14 mouse cellular contexts compared by ENCODE assay signal in the genomic region with DNA sequence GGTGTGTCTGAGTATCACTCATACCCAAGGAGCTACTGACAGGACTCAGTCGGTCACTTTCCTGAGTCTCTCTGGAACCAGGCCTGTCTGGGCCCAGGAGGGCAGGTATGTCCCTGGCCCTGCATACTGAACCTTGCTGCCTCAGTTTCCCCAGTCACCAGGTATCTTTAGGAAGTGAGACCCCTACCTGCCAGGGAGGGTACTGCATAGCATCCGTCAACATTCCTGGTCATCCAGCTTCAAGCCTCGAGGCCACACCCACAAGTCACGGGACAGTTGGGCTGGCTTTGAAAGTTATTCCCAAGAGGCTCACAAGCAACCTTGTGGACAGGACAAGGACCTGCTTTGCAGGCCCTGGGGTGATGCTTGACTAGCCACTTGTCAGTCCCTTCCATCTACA. TPM values are rescaled to one million over a fixed set of nuclear protein-coding genes. Genes with fewer than 3 reads are reported as not detected.
A peak's percentile ranks its signal among the peaks of the same experiment; 100 is the strongest.
DNase-seq lines count a peak whose midpoint lies in the region; ATAC-seq and TF ChIP-seq lines count a peak whose summit lies in the region.
"Had no signal": no experiment of that assay in that cellular context is flagged by ENCODE, and none has a peak within 500 bp of the region (broad histone marks: within the 10 kb centered on the region; RNA-seq: fewer than 3 reads in every experiment).

No protein-coding gene starts in this region.

- no peak for DNase-seq in forebrain, postnatal 0 days
- DNase-seq in forebrain, embryonic 14.5 days (ENCODE audit: low spot score): no peak
- no peak for DNase-seq in left cerebral cortex, adult 2 months (ENCODE audit: extremely low spot score in 1 of 2, low spot score in 2 of 2)
- no peak for DNase-seq in left cerebral cortex, postnatal 25 days (ENCODE audit: low spot score in 2 of 2)
- DNase-seq in induced T-regulatory cell, adult 2 months (ENCODE audit: low read depth): peak; percentile 6
- no peak for DNase-seq in gastrocnemius, postnatal 10 days
- no peak for DNase-seq in adrenal gland, postnatal 25 days
- DNase-seq: cerebellum, adult 8-10 months; liver, embryonic 13.5 days; midbrain, embryonic 14.5 days had no signal

- no peaks in the 10 kb centered on the region for H3K27me3 ChIP-seq in forebrain, postnatal 0 days (ENCODE audit: insufficient read depth, low read length)
- no peaks in the 10 kb centered on the region for H3K27me3 ChIP-seq in forebrain, embryonic 14.5 days (replicated peaks; ENCODE audit: control insufficient read depth, insufficient read depth, low read length)
- no peaks in the 10 kb centered on the region for H3K27me3 ChIP-seq in ES-Bruce4 (ENCODE audit: control insufficient read depth, insufficient read depth, low read length, poor library complexity, severe bottlenecking)
- H3K27me3 ChIP-seq: liver, embryonic 13.5 days had no signal

- no peaks in the 10 kb centered on the region for H3K36me3 ChIP-seq in forebrain, postnatal 0 days (ENCODE audit: insufficient read depth)
- no peaks in the 10 kb centered on the region for H3K36me3 ChIP-seq in forebrain, embryonic 14.5 days (ENCODE audit: control insufficient read depth, insufficient read depth, low read length)
- no peaks in the 10 kb centered on the region for H3K36me3 ChIP-seq in ES-Bruce4 (ENCODE audit: control insufficient read depth, insufficient read depth, low read length, poor library complexity, severe bottlenecking)
- H3K36me3 ChIP-seq: liver, embryonic 13.5 days had no signal

- TF ChIP-seq POLR2A in ES-Bruce4 (IDR thresholded peaks at IDR 0.05; ENCODE audit: insufficient read depth, low read length): no peak

- peak; percentile 49 for TF ChIP-seq CTCF in forebrain, postnatal 0 days (IDR thresholded peaks at IDR 0.05; ENCODE audit: low read depth)
- TF ChIP-seq CTCF in left cerebral cortex, adult 2 months (IDR thresholded peaks at IDR 0.05): peak; percentile 47
- peak; percentile 58 for TF ChIP-seq CTCF in ES-Bruce4 (IDR thresholded peaks at IDR 0.05; ENCODE audit: low read depth, low read length)

- WGBS in forebrain, postnatal 0 days: 68% methylated on average over 4 of the region's 4 CpGs
- WGBS in forebrain, embryonic 14.5 days: 71% methylated on average over 4 of the region's 4 CpGs

- no peaks in the 10 kb centered on the region for H3K9me3 ChIP-seq in forebrain, postnatal 0 days (ENCODE audit: low read length)
- 0 out of 2 replicates have a peak, but pooled peaks cover 4% of the 10 kb centered on the region for H3K9me3 ChIP-seq in forebrain, embryonic 14.5 days (replicated peaks; ENCODE audit: control insufficient read depth, low read length)
- no peaks in the 10 kb centered on the region for H3K9me3 ChIP-seq in ES-Bruce4 (replicated peaks; ENCODE audit: control insufficient read depth, insufficient read depth, low read length, poor library complexity, severe bottlenecking)

- intact Hi-C loops in left cerebral cortex, adult 2 months (cut with DNase I): no loop called here
- intact Hi-C loops in left cerebral cortex, postnatal 25 days (cut with DNase I): no loop called here

- no peak overlapping the region for H3K9ac ChIP-seq in forebrain, postnatal 0 days
- H3K9ac ChIP-seq in forebrain, embryonic 14.5 days (ENCODE audit: low read length): no peak overlapping the region
- H3K9ac ChIP-seq in ES-Bruce4 (ENCODE audit: low read depth, poor library complexity, severe bottlenecking): no peak overlapping the region
- H3K9ac ChIP-seq: forebrain, embryonic 13.5 days; liver, embryonic 13.5 days had no signal

- H3K4me3 ChIP-seq in forebrain, postnatal 0 days (ENCODE audit: low read depth, low read length): no peak overlapping the region
- no peak overlapping the region for H3K4me3 ChIP-seq in forebrain, embryonic 14.5 days (ENCODE audit: low read depth, low read length)
- H3K4me3 ChIP-seq in left cerebral cortex, adult 2 months: no peak overlapping the region
- H3K4me3 ChIP-seq in ES-Bruce4 (ENCODE audit: low read depth, low read length): no peak overlapping the region
- H3K4me3 ChIP-seq: forebrain, embryonic 13.5 days; liver, embryonic 13.5 days had no signal

- ATAC-seq in forebrain, postnatal 0 days: no peak
- ATAC-seq in forebrain, embryonic 14.5 days: no peak
- ATAC-seq: forebrain, embryonic 13.5 days had no signal

- TF ChIP-seq EP300 in ES-Bruce4 (IDR thresholded peaks at IDR 0.05; ENCODE audit: insufficient read depth, low read depth, low read length): no peak

- H3K4me1 ChIP-seq in forebrain, postnatal 0 days (ENCODE audit: insufficient read depth): no peaks in the 10 kb centered on the region
- no peaks in the 10 kb centered on the region for H3K4me1 ChIP-seq in forebrain, embryonic 14.5 days (ENCODE audit: control insufficient read depth, insufficient read depth, low read length)
- no peaks in the 10 kb centered on the region for H3K4me1 ChIP-seq in ES-Bruce4 (ENCODE audit: control insufficient read depth, insufficient read depth, low read length)
- H3K4me1 ChIP-seq: liver, embryonic 13.5 days had no signal

- no peak overlapping the region for H3K4me2 ChIP-seq in forebrain, postnatal 0 days (ENCODE audit: low read depth)
- no peak overlapping the region for H3K4me2 ChIP-seq in forebrain, embryonic 14.5 days (ENCODE audit: low read length)
- H3K4me2 ChIP-seq: forebrain, embryonic 13.5 days; heart, embryonic 11.5 days; liver, embryonic 13.5 days had no signal

- H3K27ac ChIP-seq in forebrain, postnatal 0 days (ENCODE audit: low read depth, low read length): no peak overlapping the region
- H3K27ac ChIP-seq in forebrain, embryonic 14.5 days (ENCODE audit: low read depth, low read length): no peak overlapping the region
- no peak overlapping the region for H3K27ac ChIP-seq in left cerebral cortex, adult 2 months
- no peak overlapping the region for H3K27ac ChIP-seq in ES-Bruce4 (ENCODE audit: insufficient read depth, low read length)
- H3K27ac ChIP-seq: forebrain, embryonic 13.5 days; liver, embryonic 13.5 days had no signal

RNA-seq across cellular contexts. Expression of gene Barx1, which starts 53.3 kb away (rescaled TPM):
- total RNA-seq in forebrain, postnatal 0 days (2014; rRNA removed): not detected in 2 replicates
- polyA plus RNA-seq in forebrain, postnatal 0 days (2015; fragmentation: Nextera tagmentation; extraction: Ambion mirVana): not detected in 2 replicates
- not detected in 2 replicates for polyA plus RNA-seq in forebrain, embryonic 14.5 days (2014; fragmentation: Nextera tagmentation; extraction: Ambion mirVana)
- not detected for total RNA-seq in left cerebral cortex, adult 2 months (2021)
- not detected for total RNA-seq in left cerebral cortex, postnatal 25 days (2021)
- 0.57 and 1.1 TPM in 2 replicates for polyA plus RNA-seq in ES-Bruce4 (2011; ENCODE audit: insufficient read depth, insufficient read length, low read depth, missing spikeins)
- total RNA-seq in gastrocnemius, postnatal 10 days (2021): not detected
- not detected in 2 replicates for total RNA-seq in adrenal gland, postnatal 25 days (2021)
- polyA plus RNA-seq: C2C12; forebrain, embryonic 13.5 days; midbrain, embryonic 14.5 days had no signal
